Mouse (Mus musculus) heart, postnatal 14 days (tissue): ENCODE data around the gene Parp4. TPM values are rescaled to one million over a fixed set of nuclear protein-coding genes. Genes with fewer than 3 reads are reported as not detected.

ENCODE experiments used
- total RNA-seq, 2 experiments: library from RNA; stranded (reverse); gene quantifications; 2 replicates each; pipeline ENCODE4 v1.2.3; 2021

Parp4 gene
- total RNA-seq, 2 experiments from 2014 or later = 26.5 to 26.7 TPM

Other genes starting within 250 kb of the Parp4 start
- not detected for gene Atp12a, start 210.6 kb upstream of the Parp4 start, total RNA-seq
- under 1 TPM; 0.59 to 0.67 TPM for gene Rnf17, start 173.0 kb upstream of the Parp4 start, total RNA-seq
- gene Cenpj, start 194 bp upstream of the Parp4 start, total RNA-seq = 1 to 10 TPM; 2.7 to 3.5 TPM
- 10 to 100 TPM; 23.9 to 26.8 TPM for gene Mphosph8, start 92.6 kb downstream of the Parp4 start, total RNA-seq
- 10 to 100 TPM; 13.3 to 16.4 TPM for gene Pspc1, start 202.7 kb downstream of the Parp4 start, total RNA-seq
- gene Zmym5, start 236.1 kb downstream of the Parp4 start, total RNA-seq = 10 to 100 TPM; 23.9 to 24.7 TPM